Comparison of ENCODE assay signal across 9 mouse cellular contexts in genomic region chr1:192722147-192722546, GRCm38 (mm10). TPM values are rescaled to one million over a fixed set of nuclear protein-coding genes. Genes with fewer than 3 reads are reported as not detected.
DNase-seq lines count a peak whose midpoint lies in the region; ATAC-seq and TF ChIP-seq lines count a peak whose summit lies in the region.
"Had no signal": no experiment of that assay in that cellular context is flagged by ENCODE, and none has a peak within 500 bp of the region (broad histone marks: within the 10 kb centered on the region; RNA-seq: fewer than 3 reads in every experiment).

No protein-coding gene starts in this region.

- H3K27ac ChIP-seq in kidney, embryonic 16.5 days (ENCODE audit: low read length), result no peak overlapping the region
- no peak overlapping the region for H3K27ac ChIP-seq in left cerebral cortex, adult 2 months
- H3K27ac ChIP-seq: embryonic facial prominence, embryonic 13.5 days had no signal

- H3K4me2 ChIP-seq in kidney, embryonic 16.5 days (replicated peaks; ENCODE audit: low read depth, low read length), result no peak overlapping the region
- H3K4me2 ChIP-seq: embryonic facial prominence, embryonic 13.5 days had no signal

- peak; percentile 79 for TF ChIP-seq CTCF in left cerebral cortex, adult 2 months (IDR thresholded peaks at IDR 0.05)

- H3K27me3 ChIP-seq in kidney, embryonic 16.5 days (ENCODE audit: insufficient read depth, low read length), result no peaks in the 10 kb centered on the region
- H3K27me3 ChIP-seq: embryonic facial prominence, embryonic 13.5 days had no signal

- no peaks in the 10 kb centered on the region for H3K36me3 ChIP-seq in kidney, embryonic 16.5 days (ENCODE audit: insufficient read depth, low read length)
- H3K36me3 ChIP-seq: embryonic facial prominence, embryonic 13.5 days had no signal

- intact Hi-C loops in left cerebral cortex, adult 2 months (cut with DNase I), result no loop called here

- DNase-seq in kidney, adult 18-20 months, result peak; percentile 68
- peak; percentile 33 for DNase-seq in WW6 (ENCODE audit: low read depth, low spot score)
- peak; percentile 51 to 69 for DNase-seq in cerebellum, postnatal 36 days
- DNase-seq in gastrocnemius, postnatal 4 days (ENCODE audit: low spot score in 2 of 2), result peak; percentile 31 to 49
- DNase-seq in left cerebral cortex, adult 2 months (ENCODE audit: extremely low spot score in 1 of 2, low spot score in 2 of 2), result peak; percentile 65 to 82
- peak; percentile 44 for DNase-seq in naive thymus-derived CD4-positive, alpha-beta T cell, adult 2 months (ENCODE audit: low read depth)
- DNase-seq in yolk sac, embryonic 10.5 days (ENCODE audit: low spot score), result peak; percentile 49

- no peak overlapping the region for H3K9ac ChIP-seq in kidney, embryonic 16.5 days (replicated peaks; ENCODE audit: low read length)
- H3K9ac ChIP-seq: embryonic facial prominence, embryonic 13.5 days had no signal

- no peak for ATAC-seq in kidney, embryonic 16.5 days (ENCODE audit: low FRiP score, low TSS enrichment)

- no peaks in the 10 kb centered on the region for H3K9me3 ChIP-seq in kidney, embryonic 16.5 days (ENCODE audit: low read length)
- H3K9me3 ChIP-seq: embryonic facial prominence, embryonic 13.5 days had no signal

- H3K4me3 ChIP-seq in kidney, embryonic 16.5 days (ENCODE audit: low read length), result no peak overlapping the region
- no peak overlapping the region for H3K4me3 ChIP-seq in left cerebral cortex, adult 2 months
- H3K4me3 ChIP-seq: embryonic facial prominence, embryonic 13.5 days had no signal

- no peaks in the 10 kb centered on the region for H3K4me1 ChIP-seq in kidney, embryonic 16.5 days (ENCODE audit: insufficient read depth, low read length)

- 32% methylated on average over 5 of the region's 5 CpGs for WGBS in kidney, embryonic 16.5 days

RNA-seq across cellular contexts. Expression of gene Hhat, which starts 48.9 kb away (rescaled TPM):
- polyA plus RNA-seq in kidney, embryonic 16.5 days (2015; fragmentation: Nextera tagmentation; extraction: Ambion mirVana), result 17.5 and 17.8 TPM in 2 replicates
- 1 to 10 TPM; 6.2 to 8.1 TPM for total RNA-seq in gastrocnemius, postnatal 4 days (2021)
- total RNA-seq in left cerebral cortex, adult 2 months (2021), result 1 to 10 TPM in 1 of 2 experiments, under 1 TPM in 1; 0.81 to 1.3 TPM
